Mouse (Mus musculus) midbrain, embryonic 15.5 days (tissue): Measurements from ENCODE around the gene Prx. TPM values are rescaled to one million over a fixed set of nuclear protein-coding genes. Genes with fewer than 3 reads are reported as not detected.

ENCODE experiments used
- ATAC-seq: fragments of 200-750 bp; cut with Nextera tagmentation; replicated peaks from 2 replicates; pipeline ENCODE4 v1.8.0; 2017; ENCODE audit warnings: moderate TSS enrichment
- H3K27ac ChIP-seq: fragments of 300-500 bp; sonication (generic); 2 replicates; pipeline ENCODE4 v1.5.1; 2015; ENCODE audit warnings: mild to moderate bottlenecking, inconsistent platforms
- H3K27me3 ChIP-seq: fragments of 300-500 bp; sonication (generic); replicated peaks from 2 replicates; pipeline ENCODE4 v1.6.1; 2015; ENCODE audit warnings: inconsistent platforms
- H3K36me3 ChIP-seq: fragments of 300-500 bp; sonication (generic); replicated peaks from 2 replicates; pipeline ENCODE4 v1.6.1; 2015; ENCODE audit warnings: inconsistent platforms
- H3K4me1 ChIP-seq: fragments of 300-500 bp; sonication (generic); 2 replicates; pipeline ENCODE4 v1.6.1; 2015; ENCODE audit warnings: inconsistent platforms
- H3K4me2 ChIP-seq: fragments of 300-500 bp; sonication (generic); 2 replicates; pipeline ENCODE4 v1.6.1; 2015; ENCODE audit warnings: inconsistent platforms, mild to moderate bottlenecking, moderate library complexity
- H3K4me3 ChIP-seq: fragments of 300-500 bp; sonication (generic); 2 replicates; pipeline ENCODE4 v1.5.1; 2015; ENCODE audit warnings: mild to moderate bottlenecking, inconsistent platforms
- H3K9ac ChIP-seq: fragments of 300-500 bp; sonication (generic); 2 replicates; pipeline ENCODE4 v1.6.1; 2015; ENCODE audit warnings: mild to moderate bottlenecking, inconsistent platforms
- H3K9me3 ChIP-seq: fragments of 300-500 bp; sonication (generic); 2 replicates; pipeline ENCODE4 v1.6.1; 2016; ENCODE audit warnings: inconsistent platforms
- WGBS: fragments of 180-500 bp; shearing (Covaris S2); methylation state at CpG from one replicate; pipeline ENCODE4 v1.1.7; 2015; ENCODE audit warnings: mixed read lengths; 5-methylcytosine and 5-hydroxymethylcytosine counted together
- polyA plus RNA-seq: library from polyadenylated mRNA; unstranded; fragments of >200 nt; fragmentation: Nextera tagmentation; extraction: Ambion mirVana; gene quantifications from 2 replicates; pipeline ENCODE4 v1.2.1, GENCODE M21; 2015

The Prx gene
- polyA plus RNA-seq, 1 experiment from 2014 or later: 1.6 TPM

GRCm38 (mm10) chr7:27473835-27474489 is 25.2 kb upstream of the Prx start:
- WGBS: under 1% methylated on average over 34 of the region's 34 CpGs
- no peaks in the 10 kb centered on the region for H3K36me3 ChIP-seq
- H3K9ac ChIP-seq: peak overlapping the region; percentile 57
- 0 out of 2 replicates have a peak, but pooled peaks cover 8% of the 10 kb centered on the region for H3K4me1 ChIP-seq
- peak overlapping the region; percentile 82 for H3K27ac ChIP-seq
- H3K27me3 ChIP-seq: no peaks in the 10 kb centered on the region
- no peak for ATAC-seq
- peak overlapping the region; percentile 92 for H3K4me2 ChIP-seq
- H3K9me3 ChIP-seq: no peaks in the 10 kb centered on the region
- peak overlapping the region; percentile 63 for H3K4me3 ChIP-seq

DNA sequence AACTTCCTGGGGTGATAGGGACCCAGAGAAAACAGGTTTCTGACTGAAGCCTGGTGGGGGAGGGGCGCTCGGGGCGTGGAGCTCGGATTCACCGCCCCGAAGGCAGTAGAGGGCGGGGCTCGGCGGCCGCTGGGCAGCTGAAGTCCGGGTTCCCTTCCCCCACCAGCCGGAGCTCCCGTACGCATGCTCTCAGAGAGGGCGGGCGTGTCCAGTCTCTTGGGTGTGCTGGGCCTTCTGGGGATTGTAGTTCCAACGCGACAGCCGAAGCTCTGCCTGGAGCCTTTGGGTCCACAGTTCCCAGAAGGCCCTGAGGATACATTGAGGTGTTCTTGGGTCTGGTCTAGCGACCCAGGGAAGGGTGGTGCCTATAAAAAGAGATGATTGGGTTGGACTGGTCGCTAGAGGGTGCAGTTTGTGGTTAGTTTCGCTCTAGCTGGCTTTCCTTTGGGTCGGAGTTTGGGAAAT is 24.6 kb upstream of the Prx start:
- Histone ChIP-seq H3K4me1 (0 out of 2 replicates have a peak, but pooled peaks cover 8% of the 10 kb centered on the region), H3K4me3 (peak overlapping the region; percentile 63), H3K4me2 (peak overlapping the region; percentile 92), H3K36me3 (no peaks in the 10 kb centered on the region), H3K27ac (peak overlapping the region; percentile 82), H3K9me3 (no peaks in the 10 kb centered on the region), H3K27me3 (no peaks in the 10 kb centered on the region), H3K9ac (peak overlapping the region; percentile 57; the same call in 1 of the 2 replicates)
- ATAC-seq: peak; percentile 93
- WGBS: under 1% methylated on average over 22 of the region's 23 CpGs

- no peak overlapping the region for H3K4me2 ChIP-seq
Measured at GRCm38 (mm10) chr7:27475596-27475995, 23.5 kb upstream of the Prx start.

DNA sequence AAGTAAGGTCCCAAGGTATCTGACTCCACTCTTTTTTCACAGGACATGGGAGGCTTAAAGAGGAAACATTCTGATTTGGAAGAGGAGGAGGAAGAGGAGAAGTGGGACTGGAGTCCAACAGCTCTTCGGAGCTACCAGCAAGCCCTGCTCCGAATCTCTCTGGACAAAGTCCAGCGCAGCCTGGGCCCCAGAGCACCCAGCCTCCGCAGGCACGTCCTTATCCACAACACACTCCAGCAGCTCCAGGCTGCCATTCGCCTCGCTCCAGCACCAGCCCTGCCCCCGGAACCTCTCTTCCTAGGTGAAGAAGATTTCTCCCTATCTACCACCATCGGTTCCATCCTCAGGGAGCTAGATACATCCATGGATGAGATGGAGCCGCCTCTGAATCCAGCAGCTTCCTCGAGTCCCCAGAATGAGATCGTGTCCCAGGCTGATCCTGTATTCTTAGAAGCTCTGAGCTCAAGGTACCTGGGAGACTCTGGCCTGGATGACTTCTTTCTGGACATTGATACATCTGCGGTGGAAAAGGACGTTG is 23.0 kb upstream of the Prx start:
- Histone ChIP-seq H3K9me3 (no peaks in the 10 kb centered on the region), H3K4me3 (no peak overlapping the region), H3K4me2 (no peak overlapping the region), H3K27ac (no peak overlapping the region), H3K4me1 (peaks cover 10% of the 10 kb centered on the region), H3K36me3 (no peaks in the 10 kb centered on the region), H3K9ac (no peak overlapping the region), H3K27me3 (no peaks in the 10 kb centered on the region)
- ATAC-seq: no peak
- WGBS: 95% methylated on average over 14 of the region's 14 CpGs

More at GRCm38 (mm10) chr7:27475596-27475995, 23.5 kb upstream of the Prx start:
- 0 out of 2 replicates have a peak, but pooled peaks cover 8% of the 10 kb centered on the region for H3K4me1 ChIP-seq
- no peaks in the 10 kb centered on the region for H3K9me3 ChIP-seq
- no peaks in the 10 kb centered on the region for H3K36me3 ChIP-seq
- H3K27me3 ChIP-seq: no peaks in the 10 kb centered on the region
- 100% methylated on average over 2 of the region's 2 CpGs for WGBS
- H3K9ac ChIP-seq: no peak overlapping the region
- no peak for ATAC-seq
- H3K4me3 ChIP-seq: no peak overlapping the region
- H3K27ac ChIP-seq: no peak overlapping the region

DNA sequence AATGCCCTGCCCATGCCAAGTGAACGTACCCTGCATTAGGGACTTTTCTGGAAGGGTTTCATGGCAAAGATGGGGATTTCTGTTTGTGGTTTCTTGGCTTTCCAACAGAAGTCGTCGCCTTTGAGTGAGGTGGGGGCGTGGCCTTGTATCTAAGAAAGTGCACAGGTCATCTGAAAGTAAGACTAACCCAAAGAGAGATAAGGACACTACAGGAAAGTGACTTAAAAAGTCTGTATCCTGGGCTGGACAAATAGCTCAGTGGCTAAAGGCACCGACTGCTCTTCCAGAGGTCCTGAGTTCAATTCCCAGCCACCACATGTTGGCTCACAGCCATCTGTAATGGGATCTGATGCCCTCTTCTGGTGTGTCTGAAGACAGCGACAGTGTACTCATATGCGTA is 20.6 kb upstream of the Prx start:
- Histone ChIP-seq H3K36me3 (no peaks in the 10 kb centered on the region), H3K9me3 (no peaks in the 10 kb centered on the region), H3K27ac (no peak overlapping the region), H3K9ac (no peak overlapping the region), H3K4me3 (no peak overlapping the region), H3K4me1 (peaks cover 12% of the 10 kb centered on the region), H3K27me3 (no peaks in the 10 kb centered on the region), H3K4me2 (no peak overlapping the region)
- 83% methylated on average over 7 of the region's 7 CpGs for WGBS
- ATAC-seq: no peak

- Histone ChIP-seq H3K9me3 (no peaks in the 10 kb centered on the region), H3K4me1 (peaks cover 9% of the 10 kb centered on the region), H3K36me3 (no peaks in the 10 kb centered on the region), H3K4me3 (no peak overlapping the region), H3K27me3 (no peaks in the 10 kb centered on the region), H3K27ac (no peak overlapping the region), H3K9ac (no peak overlapping the region), H3K4me2 (no peak overlapping the region)
- 83% methylated on average over 1 of the region's 1 CpGs for WGBS
- no peak for ATAC-seq
Measured at GRCm38 (mm10) chr7:27479750-27480149, 19.4 kb upstream of the Prx start.

DNA sequence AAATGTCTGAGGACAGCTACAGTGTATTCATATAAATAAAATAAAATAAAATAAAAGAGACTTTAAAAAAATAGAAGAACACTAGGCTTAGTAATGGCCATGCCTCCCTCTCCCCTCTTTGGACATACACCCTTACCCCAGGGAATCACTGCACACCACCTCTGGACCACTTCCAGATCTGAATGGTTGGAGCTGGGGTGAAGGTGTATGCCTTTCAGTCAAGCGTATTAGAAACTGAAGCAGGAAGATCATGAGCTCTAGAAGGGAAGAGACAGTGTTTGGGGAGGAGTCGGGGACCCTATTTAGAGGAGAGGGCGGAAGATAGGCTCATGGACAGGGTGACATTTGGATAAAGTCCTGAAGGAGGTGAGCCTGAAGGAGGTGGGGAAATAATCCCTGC is 18.6 kb upstream of the Prx start:
- Histone ChIP-seq H3K27me3 (no peaks in the 10 kb centered on the region), H3K4me2 (no peak overlapping the region), H3K36me3 (no peaks in the 10 kb centered on the region), H3K9ac (no peak overlapping the region), H3K27ac (no peak overlapping the region), H3K4me1 (peaks cover 6% of the 10 kb centered on the region), H3K4me3 (no peak overlapping the region), H3K9me3 (no peaks in the 10 kb centered on the region)
- no peak for ATAC-seq
- 69% methylated on average over 3 of the region's 3 CpGs for WGBS

DNA sequence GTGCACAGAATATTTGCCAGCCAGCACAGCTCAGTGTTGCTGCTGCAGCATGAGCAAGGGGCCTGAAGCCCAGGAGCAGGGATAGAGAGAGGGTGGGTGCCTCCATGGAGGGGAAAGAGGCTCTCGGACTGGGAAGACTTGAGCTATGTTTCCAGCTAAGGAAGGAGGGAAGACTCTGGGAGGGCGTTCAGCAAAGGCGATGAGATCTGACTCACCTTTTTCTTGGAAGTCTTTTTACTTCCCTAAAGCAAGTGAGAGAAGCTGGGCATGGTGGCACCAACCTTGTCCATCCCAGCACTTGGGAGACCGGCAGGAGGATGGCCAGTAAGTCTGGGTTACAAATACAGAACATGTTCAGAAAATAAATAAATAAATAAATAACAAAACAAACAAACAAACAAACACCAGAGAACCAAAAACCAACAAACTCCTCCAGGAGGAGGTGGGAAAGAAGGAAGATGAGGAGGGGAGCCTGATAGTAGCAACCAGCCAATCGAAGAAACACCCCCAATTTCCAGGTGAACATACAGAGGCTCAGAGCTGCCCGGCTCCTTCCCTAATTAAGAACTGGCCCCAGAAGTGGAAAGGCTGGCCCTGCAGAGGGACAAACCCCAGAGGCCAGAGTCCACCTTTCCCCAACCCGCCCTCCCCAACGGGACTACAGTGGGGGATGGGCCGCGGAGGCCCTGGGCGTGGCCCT is 18.0 kb upstream of the Prx start:
- Histone ChIP-seq H3K9ac (peak overlapping the region; percentile 34; the same call in 1 of the 2 replicates), H3K36me3 (no peaks in the 10 kb centered on the region), H3K9me3 (no peaks in the 10 kb centered on the region), H3K27me3 (no peaks in the 10 kb centered on the region), H3K4me2 (peak overlapping the region; percentile 56), H3K4me3 (peak overlapping the region; percentile 29), H3K27ac (no peak overlapping the region), H3K4me1 (peaks cover 6% of the 10 kb centered on the region)
- 10% methylated on average over 11 of the region's 11 CpGs for WGBS
- no peak; the same call in 1 of the 2 replicates for ATAC-seq

GRCm38 (mm10) chr7:27481627-27481969 is 17.5 kb upstream of the Prx start:
- Histone ChIP-seq H3K4me2 (peak overlapping the region; percentile 56), H3K27ac (no peak overlapping the region), H3K27me3 (no peaks in the 10 kb centered on the region), H3K9ac (peak overlapping the region; percentile 34; the same call in 1 of the 2 replicates), H3K9me3 (no peaks in the 10 kb centered on the region), H3K4me3 (peak overlapping the region; percentile 29), H3K4me1 (peaks cover 10% of the 10 kb centered on the region), H3K36me3 (no peaks in the 10 kb centered on the region)
- WGBS: under 1% methylated on average over 12 of the region's 12 CpGs
- peak; percentile 29 for ATAC-seq

DNA sequence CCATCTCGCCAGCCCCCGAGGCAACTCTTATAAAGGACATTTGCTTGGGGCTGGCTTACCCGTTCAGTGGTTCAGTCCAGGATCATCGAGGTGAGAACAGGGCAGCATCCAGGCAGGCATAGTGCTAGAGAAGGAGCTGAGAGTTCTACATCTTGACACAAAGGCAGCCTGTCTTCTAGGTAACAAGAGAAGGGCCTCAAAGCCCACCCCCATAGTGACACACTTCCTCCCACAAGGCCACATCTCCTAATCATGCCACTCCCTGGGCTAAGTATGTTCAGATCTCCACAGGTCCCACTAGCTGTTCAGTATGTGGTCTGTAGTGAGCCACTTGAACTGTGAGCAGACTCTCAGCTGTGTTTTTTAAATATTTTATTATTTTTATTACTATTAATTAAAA is 15.3 kb upstream of the Prx start:
- 89% methylated on average over 4 of the region's 4 CpGs for WGBS
- H3K36me3 ChIP-seq: no peaks in the 10 kb centered on the region
- no peak overlapping the region for H3K9ac ChIP-seq
- H3K27me3 ChIP-seq: no peaks in the 10 kb centered on the region
- H3K4me3 ChIP-seq: no peak overlapping the region
- peaks cover 15% of the 10 kb centered on the region for H3K4me1 ChIP-seq
- no peak overlapping the region for H3K4me2 ChIP-seq
- no peak overlapping the region for H3K27ac ChIP-seq
- ATAC-seq: no peak
- H3K9me3 ChIP-seq: no peaks in the 10 kb centered on the region

GRCm38 (mm10) chr7:27486102-27486769 is 12.9 kb upstream of the Prx start:
- H3K27ac ChIP-seq: peak overlapping the region; percentile 85; the same call in 1 of the 2 replicates
- 6% methylated on average over 13 of the region's 13 CpGs for WGBS

More at GRCm38 (mm10) chr7:27486102-27486769, 12.9 kb upstream of the Prx start:
- Histone ChIP-seq H3K36me3 (no peaks in the 10 kb centered on the region), H3K27me3 (peaks cover 8% of the 10 kb centered on the region; the same call in 1 of the 2 replicates), H3K9me3 (no peaks in the 10 kb centered on the region), H3K4me3 (peak overlapping the region; percentile 68), H3K9ac (no peak overlapping the region; the same call in 1 of the 2 replicates), H3K4me2 (peak overlapping the region; percentile 64), H3K4me1 (peaks cover 18% of the 10 kb centered on the region)
- ATAC-seq: peak; percentile 41
